Mouse (Mus musculus): ENCODE results near the gene Ube2v1. TPM values are rescaled to one million over a fixed set of nuclear protein-coding genes. Genes with fewer than 3 reads are reported as not detected.

Ube2v1 gene
- total RNA-seq, 2 experiments from 2014 or later, result 82.3 to 189 TPM

DNA sequence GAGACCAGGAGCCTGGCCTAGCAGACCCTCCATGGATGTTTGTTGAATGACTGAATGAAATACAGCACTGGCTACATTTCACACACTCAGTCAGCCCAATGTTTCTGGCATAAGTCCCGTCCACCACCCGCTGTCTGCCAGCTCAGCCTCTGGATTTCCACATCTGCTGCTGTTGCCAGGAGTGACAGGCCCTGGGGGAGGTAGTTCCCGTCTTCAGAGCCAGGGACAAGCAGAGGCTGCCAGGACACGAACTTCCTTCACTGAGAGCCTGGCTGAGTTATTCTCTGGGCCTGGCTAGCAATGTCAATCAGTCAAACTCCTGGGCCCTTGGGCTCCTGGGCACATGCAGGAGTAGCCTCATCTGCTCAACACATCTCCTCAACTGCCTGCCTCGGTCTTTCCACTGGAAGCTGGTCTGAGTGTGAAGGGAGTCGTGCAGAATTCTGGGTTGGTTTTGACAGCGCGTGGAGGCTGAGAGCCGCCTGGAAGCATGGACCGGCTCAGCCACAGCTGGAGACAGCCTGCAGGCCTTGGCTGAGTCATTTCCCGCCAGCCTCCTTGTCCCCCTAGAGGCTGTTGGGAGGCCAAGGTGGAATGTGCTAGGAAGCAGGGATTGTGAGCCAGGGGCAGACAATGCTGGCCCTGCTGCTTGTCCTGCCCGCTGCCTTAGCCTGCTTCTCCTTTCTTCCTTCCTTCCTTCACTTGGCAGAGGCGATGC lies 61.8 kb downstream of the Ube2v1 start:
- ATAC-seq (replicated peaks; ENCODE audit: low FRiP score, poor library complexity, severe bottlenecking), result no peak

DNA sequence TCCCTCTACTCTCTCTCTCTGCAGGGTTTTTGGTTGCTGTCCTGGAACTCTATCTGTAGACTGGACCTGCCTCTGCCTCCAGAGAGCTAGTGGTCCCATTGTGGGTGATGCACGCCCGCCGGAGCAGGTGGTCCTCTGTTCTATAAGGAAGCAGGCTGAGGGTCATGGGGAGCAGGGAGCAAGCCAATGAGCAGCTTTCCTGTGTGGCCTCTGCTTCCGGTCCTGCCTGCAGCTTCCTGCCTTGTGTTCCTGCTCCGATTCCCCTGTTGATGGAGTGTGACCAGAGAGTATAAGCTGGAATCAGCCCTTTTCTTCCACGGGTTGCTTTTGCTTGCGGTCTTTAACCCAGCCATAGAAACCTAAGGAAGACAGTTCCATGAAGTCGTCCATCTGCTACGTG lies 63.8 kb downstream of the Ube2v1 start:
- ATAC-seq (replicated peaks; ENCODE audit: low FRiP score, poor library complexity, severe bottlenecking), result no peak

DNA sequence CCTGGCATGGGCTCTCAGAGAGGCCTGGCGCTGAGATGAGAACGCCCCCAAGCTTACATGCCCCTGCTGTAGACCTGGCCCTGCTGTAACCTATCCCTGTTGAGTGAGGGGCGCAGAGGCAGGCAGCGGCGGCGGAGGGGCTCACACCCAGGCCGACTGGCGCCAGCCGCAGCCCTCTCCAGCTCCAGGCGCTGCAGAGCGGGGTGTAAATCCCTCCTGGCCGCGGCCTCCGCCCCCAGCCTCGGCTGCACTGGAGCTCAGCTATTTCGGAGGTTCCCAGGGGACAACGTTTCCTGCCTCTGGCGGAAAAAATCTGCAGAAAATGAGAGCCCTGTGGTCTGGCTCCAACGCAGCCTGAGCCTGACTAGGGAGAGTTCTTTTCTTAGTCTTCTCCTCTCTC lies 66.2 kb downstream of the Ube2v1 start:
- ATAC-seq (replicated peaks; ENCODE audit: low FRiP score, poor library complexity, severe bottlenecking), result no peak

DNA sequence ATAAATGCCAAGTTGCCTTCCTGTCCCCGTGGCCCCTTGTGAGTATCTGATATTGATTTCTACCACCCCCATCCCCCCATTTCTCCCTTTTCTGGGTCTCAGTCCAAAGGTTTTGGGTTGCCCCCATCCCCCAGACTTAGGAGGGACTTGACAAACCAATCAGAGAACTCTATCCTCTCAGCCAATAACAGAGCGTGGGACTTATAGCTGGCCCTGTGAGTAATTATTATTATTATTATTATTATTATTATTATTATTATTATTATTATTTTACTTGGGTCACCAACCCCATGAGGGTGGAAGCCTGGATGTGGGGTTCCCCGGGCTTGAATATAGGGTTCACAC lies 66.6 kb downstream of the Ube2v1 start:
- ATAC-seq (replicated peaks; ENCODE audit: low FRiP score, poor library complexity, severe bottlenecking), result no peak

DNA sequence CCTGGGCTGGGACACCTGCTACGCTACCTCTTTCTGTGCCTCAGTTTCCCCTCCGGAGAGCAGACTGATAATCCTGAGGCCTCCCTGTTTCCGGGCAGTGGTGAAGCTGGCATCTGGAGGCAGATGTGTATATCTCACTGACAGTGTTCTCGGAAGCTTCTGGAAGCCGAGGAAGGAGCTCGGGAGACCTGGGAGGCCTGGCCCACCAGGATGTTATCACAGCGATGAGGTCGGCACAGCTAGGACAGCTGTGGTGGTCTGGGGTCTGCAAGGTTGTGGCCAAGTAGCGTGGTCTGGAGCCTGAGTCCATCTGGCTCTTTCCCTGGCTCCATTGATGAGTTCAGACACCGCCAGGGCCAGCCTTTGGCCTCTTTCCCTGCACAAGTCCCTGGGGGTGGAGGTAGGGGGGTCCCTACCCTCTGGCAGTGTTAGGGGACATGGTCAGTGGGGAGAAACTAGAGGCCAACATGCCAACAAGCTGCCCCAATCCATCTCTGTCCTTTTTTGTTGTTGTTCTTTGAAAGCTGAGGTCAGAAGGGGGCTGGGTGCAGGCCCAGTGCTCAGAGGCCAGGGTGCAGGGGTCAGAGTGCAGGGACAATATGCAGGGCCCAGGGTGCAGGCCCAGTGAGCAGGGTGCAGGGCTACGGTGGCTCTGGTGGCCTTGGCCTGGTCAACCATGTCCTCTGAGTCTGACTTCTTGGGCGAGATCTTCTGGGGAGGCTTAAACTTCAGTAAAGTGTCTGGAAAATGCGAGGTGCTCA lies 67.2 kb downstream of the Ube2v1 start:
- no peak for ATAC-seq (replicated peaks; ENCODE audit: low FRiP score, poor library complexity, severe bottlenecking)

DNA sequence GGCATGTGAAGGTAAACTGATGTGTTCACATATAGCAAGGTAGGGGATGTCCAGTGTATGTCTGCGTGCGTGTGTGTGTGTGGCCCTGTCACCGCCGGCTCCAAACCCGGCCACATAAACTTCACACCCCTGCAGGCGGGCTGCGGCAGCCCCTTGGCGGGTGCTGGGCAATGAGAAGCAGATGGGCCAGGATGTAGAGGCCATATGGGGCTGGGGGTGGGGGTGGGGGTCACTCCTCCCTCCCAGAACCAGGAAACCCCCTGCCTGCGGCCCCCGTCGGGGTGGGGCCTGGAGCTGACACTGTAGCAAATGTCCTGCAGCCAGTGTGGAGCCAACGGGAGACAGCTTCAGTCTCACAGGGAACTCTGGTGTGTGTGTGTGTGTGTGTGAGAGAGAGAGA lies 68.2 kb downstream of the Ube2v1 start:
- ATAC-seq (replicated peaks; ENCODE audit: low FRiP score, poor library complexity, severe bottlenecking), result no peak

DNA sequence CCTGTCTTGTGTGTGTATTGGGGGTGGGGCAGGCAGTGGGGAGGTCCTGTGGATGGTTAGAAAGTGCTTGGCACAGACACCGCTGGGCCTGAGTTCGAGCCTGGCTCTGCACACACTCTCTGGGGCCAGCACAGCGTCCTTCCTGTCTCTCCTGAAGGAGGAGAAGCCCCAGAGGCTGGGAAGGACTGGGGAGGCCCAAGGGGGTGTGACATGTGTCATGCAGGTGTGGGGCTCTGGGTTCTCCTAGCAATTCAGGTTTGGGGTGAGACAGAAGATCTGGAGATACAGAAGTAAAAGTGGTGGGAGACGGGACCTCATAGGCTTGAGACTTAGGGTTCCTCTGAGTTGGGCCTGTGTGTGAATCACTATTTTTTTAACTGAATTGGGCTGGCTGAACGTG lies 68.9 kb downstream of the Ube2v1 start:
- ATAC-seq (replicated peaks; ENCODE audit: low FRiP score, poor library complexity, severe bottlenecking), result no peak

DNA sequence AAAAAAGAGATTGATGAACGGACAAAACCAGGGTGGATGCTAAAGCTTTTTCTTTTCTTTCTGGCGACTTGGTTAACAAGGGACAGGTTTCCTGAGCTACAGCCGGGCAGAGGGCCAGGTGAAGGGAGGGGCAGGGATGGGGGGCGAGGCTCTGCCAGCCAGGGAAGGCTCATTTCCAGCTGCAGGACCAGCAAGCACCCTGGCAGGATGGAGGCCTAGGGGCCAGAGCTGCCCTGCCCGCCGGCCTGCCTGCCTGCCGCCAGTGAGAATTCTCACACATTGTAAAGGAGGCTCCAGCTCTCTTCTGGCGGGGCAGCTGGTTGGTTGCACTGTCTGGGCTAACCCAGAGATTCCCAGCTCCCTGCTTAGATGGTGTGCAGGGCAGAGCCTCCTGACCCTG lies 69.8 kb downstream of the Ube2v1 start:
- ATAC-seq (replicated peaks; ENCODE audit: low FRiP score, poor library complexity, severe bottlenecking), result no peak

DNA sequence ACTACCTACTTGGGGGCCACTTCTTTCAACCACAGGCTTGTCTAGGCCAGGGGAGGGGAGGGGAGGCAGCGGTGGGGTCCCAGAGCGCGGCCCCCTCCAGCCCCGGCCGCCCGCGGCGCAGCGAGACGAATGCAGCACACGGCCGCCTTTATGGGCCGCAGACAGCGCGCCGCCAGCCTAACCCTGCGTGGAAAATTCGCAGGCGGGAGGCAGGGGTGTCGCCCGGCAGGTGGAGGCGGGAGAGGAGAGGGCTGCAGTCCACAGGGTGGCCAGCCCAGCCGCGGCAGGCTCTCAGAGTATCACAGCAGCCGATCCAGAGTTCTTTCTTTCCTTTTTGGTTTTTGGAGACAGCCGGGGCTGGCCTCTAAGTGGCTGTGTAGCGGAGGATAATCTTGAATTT lies 72.5 kb downstream of the Ube2v1 start:
- ATAC-seq (replicated peaks; ENCODE audit: low FRiP score, poor library complexity, severe bottlenecking), result no peak

Other genes starting within 250 kb of the Ube2v1 start
- gene Slc9a8, start 210.4 kb downstream of the Ube2v1 start, total RNA-seq (2015; ENCODE audit: low replicate concordance), result 49.0 and 56.6 TPM in 2 replicates
- gene Slc9a8, start 210.4 kb downstream of the Ube2v1 start, total RNA-seq (2017; ENCODE audit: low replicate concordance), result 37.7 and 38.0 TPM in 2 replicates
- gene Rnf114, start 139.4 kb downstream of the Ube2v1 start, total RNA-seq (2015; ENCODE audit: low replicate concordance), result 24.1 and 33.5 TPM in 2 replicates
- gene Rnf114, start 139.4 kb downstream of the Ube2v1 start, total RNA-seq (2017; ENCODE audit: low replicate concordance), result 10.2 and 17.8 TPM in 2 replicates
- 7.5 and 8.6 TPM in 2 replicates for gene Spata2, start 139.2 kb downstream of the Ube2v1 start, total RNA-seq (2015; ENCODE audit: low replicate concordance)
- 5.4 and 7.4 TPM in 2 replicates for gene Spata2, start 139.2 kb downstream of the Ube2v1 start, total RNA-seq (2017; ENCODE audit: low replicate concordance)
- gene Snai1, start 93.9 kb downstream of the Ube2v1 start, total RNA-seq (2015; ENCODE audit: low replicate concordance), result not detected in 2 replicates
- gene Snai1, start 93.9 kb downstream of the Ube2v1 start, total RNA-seq (2017; ENCODE audit: low replicate concordance), result not detected in 2 replicates
- not detected in 2 replicates for gene Gm20431, start 29.4 kb upstream of the Ube2v1 start, total RNA-seq (2015; ENCODE audit: low replicate concordance)
- gene Gm20431, start 29.4 kb upstream of the Ube2v1 start, total RNA-seq (2017; ENCODE audit: low replicate concordance), result not detected in 2 replicates
- 6.3 and 6.5 TPM in 2 replicates for gene Cebpb, start 56.8 kb upstream of the Ube2v1 start, total RNA-seq (2015; ENCODE audit: low replicate concordance)
- 4.4 and 8.4 TPM in 2 replicates for gene Cebpb, start 56.8 kb upstream of the Ube2v1 start, total RNA-seq (2017; ENCODE audit: low replicate concordance)
- gene Tmem189, start 57.7 kb upstream of the Ube2v1 start, total RNA-seq (2015; ENCODE audit: low replicate concordance), result 23.9 and 27.0 TPM in 2 replicates
- gene Tmem189, start 57.7 kb upstream of the Ube2v1 start, total RNA-seq (2017; ENCODE audit: low replicate concordance), result 16.9 and 19.5 TPM in 2 replicates

Data from erythroid progenitor cell, adult 5-6 weeks (primary cell).